Mouse (Mus musculus) mouse embryonic stem cell (cell line): ENCODE data around the gene Gne.

Experiments
- in situ Hi-C, 2 experiments: fragments of 300-500 bp; cut with MboI; formaldehyde crosslinking; loops; 1 replicate in 1 of 2; 3 replicates in 1 of 2; pipeline ENCODE4 v1.14.3; 2019 to 2020; ENCODE audit warnings: low sequenced_read_pairs in 2 of 2, low pct_unique_long_range_greater_than_20kb in 1 of 2, mixed read lengths in 1 of 2; ENCODE audit not compliant: unreplicated experiment in 1 of 2

Gne gene

DNA sequence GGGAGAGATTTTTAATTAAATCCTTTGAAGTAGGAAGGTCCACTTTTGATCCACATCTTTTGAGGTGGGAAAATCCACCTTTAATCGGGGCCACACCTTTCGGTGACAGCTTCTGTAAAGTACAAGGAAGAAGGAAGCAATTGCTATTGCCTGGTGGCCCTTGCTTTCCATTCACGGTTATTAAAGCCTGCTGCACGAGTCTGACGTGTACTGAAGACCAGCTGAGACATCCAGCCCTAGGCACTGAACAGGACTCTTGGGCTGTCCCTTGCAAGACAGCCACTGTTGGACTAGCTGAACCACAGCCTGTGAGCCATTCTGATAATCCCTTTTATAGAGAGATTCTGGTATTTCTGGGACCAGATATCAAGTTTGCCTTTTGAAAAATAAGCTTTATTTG lies 47.5 kb downstream of the Gne start:
- in situ Hi-C loops: no loop called here

DNA sequence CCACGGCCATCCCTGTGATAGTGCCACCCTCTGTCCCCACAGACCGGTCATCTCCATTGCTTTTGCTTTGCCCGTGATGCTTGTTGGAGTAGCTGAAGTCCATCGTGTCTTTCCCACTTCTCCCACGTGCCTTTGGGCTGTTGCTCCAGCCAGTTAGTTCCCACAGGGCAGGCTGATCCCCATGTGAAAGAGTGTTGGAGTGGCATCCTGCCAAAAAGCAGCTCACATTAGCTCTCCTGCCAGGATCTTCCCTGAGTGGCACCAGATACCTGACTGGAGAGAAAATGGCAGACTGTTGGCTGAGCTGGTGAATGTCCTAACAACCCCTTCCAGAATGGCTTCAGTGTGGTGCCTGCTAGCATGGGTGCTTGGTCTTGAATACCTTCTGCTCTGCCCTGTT lies 52.5 kb downstream of the Gne start:
- in situ Hi-C loops: no loop called here

DNA sequence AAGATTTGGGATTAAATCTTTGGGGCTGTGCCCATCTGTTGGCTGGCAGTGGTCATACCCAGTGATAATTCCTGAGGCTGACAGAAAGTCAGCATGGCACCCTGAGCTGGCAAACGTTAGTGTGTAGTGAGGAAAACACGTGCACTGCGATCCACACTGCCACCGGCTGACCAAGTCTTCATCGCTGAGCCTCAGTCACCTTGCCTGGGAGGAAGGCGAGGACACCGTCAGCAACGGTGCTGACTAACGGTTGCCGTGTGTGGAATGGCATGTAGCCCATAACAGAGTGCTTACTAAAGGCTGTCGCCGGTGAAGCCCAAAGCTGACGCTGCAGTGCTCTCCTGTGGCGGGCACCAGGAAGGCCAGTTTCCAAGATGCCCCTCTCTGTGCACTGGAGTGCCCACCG lies 54.3 kb downstream of the Gne start:
- in situ Hi-C loops: no loop called here

DNA sequence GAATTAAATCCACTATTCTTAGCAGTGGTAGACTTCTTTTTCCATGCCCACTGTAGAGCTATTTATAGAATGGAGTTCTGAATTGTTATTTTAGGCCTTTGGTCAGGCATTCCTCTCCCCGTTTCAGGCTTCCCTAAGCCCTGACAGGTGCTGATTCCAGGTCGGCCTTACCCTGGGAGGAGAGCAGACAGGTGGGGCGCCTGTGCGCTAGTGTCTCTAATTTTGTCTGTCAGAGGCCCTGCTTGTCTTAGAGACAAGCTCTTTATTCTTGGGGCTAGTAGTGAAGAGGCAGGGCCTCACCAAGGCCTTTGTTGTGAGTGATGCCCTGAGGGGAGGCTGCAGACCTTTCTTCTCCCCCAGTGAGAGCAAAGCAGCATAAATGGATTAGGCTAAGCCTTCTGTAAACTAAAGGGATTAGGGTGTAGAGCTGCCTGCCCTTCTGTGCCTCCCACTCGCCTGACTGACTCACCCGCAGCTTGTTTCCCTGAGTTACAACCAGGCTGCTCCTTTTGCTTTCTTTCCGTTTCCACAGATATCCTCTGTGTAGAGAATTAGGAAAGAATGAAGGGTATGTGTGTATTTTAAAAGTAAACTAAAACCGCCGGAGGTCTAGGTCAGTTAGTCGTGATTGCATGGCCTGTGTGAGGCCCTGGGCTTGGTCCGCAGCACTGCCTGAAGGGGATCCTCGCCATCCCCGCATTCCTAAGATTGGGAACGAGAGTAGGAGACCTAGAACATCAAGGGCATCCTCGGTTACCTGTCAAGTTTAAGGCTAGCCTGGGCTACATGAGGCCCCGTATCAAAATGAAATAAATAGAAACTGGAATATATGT lies 55.5 kb downstream of the Gne start:
- in situ Hi-C loops: no loop called here

DNA sequence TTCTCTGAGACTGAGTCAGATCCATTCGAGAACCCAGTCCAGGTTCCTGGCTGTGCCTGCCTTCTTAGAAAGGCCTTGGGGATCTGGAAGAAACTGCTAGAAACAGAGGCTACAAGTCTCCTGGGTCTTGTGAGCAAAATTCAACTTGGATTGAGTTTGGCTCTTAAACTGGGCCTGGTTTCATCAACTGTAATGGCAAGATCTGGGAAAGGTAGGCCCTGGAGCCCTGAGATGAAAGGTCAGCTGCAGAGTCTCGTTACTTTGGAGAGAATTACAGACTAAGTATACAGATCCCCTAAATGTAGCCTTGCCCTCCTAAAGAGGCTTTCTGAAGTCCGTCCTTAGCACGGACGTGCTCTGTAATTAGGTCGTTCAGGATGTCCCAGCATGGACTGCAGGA lies 58.4 kb downstream of the Gne start:
- in situ Hi-C loops: no loop called here

DNA sequence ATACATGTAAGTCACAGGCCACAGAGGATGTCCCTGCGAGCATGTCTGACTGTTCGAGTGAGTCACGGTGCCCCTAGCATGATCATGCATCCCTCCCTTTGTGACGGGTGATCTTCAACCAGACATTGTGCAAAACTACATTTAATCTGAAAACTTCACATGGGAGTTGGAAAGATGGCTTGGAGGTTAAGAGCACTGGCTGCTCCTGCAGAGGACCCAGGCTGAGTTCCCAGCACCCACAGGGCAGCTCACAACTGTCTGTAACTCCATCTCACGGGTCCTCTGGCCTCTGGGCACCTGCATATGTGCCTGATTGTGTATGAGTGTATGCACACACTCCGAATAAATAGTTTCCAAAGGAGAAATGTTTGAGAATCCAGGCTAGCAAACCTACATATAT lies 59.7 kb downstream of the Gne start:
- in situ Hi-C loops: no loop called here

DNA sequence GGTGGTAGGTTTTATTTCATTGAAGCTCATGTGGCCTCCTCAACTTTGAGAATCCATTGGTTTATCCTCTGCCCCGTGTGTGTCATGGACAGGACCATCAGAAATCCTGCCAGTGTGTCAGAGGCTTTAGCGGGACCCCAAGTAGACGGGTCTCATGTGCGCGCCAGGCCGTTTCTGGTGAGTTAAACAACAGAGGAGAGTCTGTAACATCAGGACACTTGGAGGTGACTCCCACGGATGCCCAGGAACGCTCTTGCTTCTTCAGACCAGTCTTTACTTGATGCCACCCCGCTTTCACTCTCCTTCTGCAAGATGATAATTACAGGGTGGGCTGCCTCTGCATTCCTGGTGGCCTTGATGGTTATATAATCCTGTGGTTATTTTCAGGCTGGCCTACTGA lies 60.3 kb downstream of the Gne start:
- in situ Hi-C loops: no loop called here

DNA sequence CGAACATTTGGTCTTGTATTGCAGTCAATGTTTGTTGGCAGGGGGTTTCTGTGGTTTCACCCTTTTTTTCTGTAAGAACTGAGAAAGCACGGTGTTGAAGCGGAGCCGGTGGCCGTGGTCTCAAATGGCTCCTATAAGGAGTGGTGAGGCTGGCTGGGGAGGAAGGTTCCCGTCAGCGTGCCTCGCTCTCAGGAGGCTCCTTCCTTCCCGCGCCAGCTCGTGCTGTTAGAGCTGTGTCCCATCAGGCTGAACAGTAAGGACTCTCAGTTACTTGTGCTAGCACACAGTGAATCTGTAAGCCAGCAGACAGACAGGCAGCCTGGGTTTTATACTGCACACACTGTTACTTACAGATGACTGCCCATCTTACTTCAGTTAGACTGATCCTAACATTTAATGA lies 61.2 kb downstream of the Gne start:
- in situ Hi-C loops: no loop called here

DNA sequence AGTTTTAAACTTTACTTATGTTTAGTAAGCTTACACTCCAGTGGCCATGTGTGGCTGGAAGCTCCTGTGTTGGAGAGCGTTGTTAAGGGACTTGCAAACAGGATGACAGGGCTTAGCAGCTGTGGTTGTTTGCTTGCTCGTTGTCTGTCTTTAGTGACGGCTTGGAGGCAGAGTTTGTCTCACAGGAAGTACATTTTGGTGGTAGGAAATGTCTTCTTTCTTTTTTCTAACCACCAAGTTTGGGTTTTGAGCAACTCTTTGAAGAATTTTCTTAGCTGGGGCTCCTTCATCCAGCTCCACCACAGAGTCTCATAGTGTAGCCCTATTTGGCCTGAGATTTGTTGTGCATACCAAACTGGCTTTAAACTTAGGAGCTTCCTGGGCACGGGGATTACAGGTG lies 61.7 kb downstream of the Gne start:
- in situ Hi-C loops: no loop called here

DNA sequence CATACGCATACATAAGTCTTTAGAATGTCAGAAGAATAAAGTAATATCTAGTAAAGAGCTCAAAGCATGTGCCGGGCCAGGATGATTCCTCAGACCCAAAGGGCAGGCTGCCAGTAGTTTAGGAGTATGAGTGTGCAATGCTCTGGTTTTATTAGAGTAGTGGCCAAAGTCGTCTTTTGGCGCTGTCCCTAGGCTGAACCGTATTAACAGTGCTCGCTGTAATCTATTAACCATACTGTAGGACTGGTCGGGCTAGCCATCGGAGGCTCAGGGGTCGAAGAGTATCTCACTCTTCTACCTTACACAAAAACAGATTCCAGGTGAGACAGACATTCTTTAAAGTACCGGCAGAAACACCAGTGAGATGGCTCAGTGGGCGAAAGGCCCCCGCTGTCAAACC lies 67.2 kb downstream of the Gne start:
- in situ Hi-C loops: no loop called here

DNA sequence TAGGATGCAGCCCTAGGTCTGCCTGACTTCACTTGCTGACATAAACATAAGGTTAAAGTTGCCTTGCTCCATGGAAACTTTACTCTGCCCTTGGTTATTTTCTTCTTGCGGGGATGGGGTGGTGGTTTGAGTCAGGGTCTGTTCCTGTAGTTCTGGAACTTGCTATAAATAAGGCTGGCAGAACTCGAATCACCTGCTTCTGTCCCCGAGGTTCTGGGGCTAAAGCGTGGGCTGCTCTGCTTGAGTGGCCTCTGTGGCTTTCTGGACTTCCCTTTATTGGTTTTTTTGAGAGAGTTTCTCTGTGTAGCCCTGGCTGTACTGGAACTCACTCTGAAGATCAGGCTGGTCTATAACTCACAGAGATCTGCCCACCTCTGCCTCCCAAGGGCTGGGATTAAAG lies 67.9 kb downstream of the Gne start:
- in situ Hi-C loops: no loop called here

DNA sequence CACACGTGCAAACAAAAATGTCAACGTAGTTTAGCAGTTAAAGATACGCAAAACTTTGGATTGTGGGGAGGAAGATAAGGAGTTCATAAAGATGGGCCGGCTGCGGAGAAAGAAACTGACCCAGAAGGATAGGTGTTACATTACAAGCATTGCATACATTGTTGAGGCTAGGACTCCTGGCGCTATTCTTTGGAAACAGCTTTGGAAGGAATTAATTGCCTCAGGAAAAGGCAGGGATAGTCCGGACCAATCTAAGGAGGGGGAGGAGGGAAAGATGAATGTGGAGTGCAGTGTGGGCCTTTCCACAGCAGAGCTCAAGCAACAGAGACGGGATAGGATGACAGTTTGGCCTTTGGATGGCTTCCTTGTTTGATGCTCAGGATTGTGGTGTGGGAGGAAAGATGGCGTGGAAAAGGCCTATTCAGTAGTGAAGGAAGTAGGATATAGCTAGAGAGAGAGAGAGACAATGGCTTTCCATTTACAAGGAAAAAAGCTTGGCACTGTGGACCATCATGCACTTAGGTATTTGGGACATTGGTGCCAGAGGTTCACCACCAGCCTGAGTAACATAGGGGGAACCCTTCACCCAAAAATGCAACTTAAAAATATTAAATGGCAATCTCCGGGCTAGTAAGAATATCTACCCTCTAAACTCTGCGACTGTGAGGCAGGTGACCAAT lies 70.4 kb downstream of the Gne start:
- in situ Hi-C loops: no loop called here

DNA sequence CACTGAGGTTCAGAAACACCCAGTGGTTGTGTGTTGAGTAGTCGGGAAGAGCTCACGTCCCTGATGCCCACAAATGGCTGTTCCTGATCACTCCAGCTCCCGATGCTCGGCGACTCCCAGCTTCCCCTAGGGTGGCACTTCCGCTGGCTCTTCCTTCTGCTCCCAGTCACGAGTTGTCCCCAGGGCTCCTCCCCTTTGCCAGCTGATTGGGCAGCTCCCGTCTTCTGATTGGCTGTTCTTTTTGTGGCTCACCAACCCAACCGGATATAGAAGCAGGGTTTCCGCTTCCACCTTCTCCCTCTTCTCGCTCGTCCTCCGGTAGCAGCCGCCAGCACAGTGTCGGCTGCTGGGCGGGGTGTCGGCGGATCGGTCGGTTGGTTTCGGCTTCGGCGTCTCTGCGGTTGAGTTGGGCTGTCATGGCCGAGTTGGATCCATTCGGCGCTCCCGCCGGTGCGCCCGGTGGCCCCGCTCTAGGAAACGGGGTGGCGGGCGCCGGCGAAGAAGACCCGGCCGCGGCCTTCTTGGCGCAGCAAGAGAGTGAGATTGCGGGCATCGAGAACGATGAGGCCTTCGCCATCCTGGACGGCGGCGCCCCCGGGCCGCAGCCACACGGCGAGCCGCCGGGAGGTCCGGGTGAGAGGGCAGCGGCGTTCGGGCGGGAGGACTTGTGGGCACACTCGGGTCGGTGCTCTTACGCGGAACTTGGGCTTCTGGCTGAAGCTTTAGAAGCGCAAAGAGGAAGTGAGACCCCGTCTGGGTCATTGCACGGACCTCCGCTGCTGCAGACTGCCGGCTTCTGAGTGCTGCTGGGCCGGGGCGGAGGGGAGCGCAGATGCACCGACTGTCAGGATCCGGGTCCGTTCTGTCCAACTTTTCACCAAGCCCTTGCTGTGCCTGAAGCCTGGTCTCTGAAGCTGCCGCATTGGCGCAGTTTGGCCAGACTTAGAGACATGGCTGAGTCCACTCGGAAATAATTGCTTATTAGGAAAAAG lies 71.3 kb downstream of the Gne start:
- in situ Hi-C loops: no loop called here

DNA sequence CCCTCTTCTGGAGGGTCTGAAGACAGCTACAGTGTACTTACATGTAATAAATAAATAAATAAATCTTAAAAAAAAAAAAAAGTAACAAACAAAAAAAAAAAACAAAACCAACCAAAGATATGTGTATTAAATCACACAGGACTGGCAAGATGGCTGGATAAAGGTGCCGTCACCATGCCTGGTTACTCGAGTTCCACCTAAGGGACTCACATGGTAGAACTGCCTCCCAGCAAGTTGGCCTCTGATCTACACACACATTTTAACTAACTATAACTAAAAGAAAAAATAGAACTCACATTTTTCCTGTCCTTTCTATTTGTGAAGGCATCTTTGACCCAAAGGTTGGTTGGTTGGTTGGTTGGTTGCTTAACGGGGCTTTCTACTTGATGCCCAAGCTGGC lies 72.2 kb downstream of the Gne start:
- in situ Hi-C loops: no loop called here

DNA sequence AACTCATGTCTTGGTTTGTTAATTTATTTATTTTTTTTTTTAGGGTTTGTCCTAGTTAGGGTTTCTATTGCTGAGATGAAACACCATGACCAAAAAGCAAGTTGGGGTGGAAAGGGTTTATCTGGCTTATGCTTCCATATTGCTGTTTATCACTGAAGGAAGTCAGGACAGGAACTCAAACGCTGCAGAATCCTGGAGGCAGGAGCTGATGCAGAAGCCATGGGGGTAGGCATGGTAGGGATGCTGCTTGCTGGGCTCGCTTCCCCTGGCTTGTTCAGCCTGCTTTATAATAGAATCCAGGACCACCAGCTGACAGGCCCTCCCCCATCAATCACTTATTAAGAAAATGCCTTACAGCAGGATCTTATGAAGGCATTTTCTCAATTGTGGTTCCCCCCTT lies 73.1 kb downstream of the Gne start:
- in situ Hi-C loops: no loop called here

DNA sequence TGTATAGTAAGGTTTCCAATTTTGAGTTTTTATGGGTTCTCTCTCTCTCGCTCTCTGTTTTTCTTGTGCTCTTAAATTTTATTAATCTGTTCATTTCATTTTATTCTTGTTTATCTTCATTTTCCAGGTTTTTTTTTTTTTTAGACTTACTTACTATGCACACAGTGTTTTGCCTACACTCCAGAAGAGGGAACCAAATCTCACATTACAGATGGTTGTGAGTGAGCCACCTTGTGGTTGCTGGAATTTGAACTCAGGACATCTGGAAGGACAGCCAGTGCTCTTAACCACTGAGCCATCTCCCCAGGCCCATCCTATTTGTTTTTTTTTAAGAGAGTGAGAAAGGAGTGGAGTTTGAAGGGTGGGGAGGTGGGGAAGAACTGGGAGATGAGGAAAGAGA lies 73.8 kb downstream of the Gne start:
- in situ Hi-C loops: no loop called here

DNA sequence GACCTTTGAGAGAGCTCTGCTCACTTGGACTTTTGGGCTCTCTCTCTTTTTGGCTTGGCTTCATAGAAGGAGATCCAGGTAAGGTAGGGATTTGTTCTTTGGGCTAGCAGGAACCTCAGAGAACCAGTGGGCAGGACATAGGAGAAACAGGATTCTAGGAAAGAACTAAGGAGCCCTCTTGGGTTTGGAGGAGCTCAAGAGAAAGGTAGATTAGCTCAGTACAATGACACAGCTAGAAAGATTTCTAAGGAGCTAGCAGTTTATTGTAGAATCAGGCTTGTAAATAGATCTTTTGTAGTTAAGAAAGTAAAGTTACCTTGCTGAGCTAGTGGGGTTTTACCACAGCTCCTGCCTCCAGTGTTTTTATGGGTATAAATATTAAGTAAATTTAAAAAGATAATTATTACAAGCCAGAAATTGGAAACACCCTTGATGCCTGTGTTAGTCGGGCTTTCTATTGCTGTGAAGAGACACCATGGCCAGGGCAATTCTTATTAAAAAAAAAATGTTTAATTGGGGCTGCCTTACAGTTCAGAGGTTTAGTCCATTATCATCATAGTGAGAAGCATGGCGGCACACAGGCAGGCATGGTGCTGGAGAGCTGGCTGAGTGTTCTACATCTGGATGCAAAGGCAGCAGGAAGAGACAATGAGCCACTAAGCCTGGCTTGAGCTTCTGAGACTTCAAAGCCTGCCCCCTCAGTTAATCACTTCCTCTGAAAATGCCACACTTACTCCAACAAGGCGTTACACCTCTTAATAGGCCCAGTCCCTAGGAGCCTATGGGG lies 79.2 kb downstream of the Gne start:
- in situ Hi-C loops: no loop called here

DNA sequence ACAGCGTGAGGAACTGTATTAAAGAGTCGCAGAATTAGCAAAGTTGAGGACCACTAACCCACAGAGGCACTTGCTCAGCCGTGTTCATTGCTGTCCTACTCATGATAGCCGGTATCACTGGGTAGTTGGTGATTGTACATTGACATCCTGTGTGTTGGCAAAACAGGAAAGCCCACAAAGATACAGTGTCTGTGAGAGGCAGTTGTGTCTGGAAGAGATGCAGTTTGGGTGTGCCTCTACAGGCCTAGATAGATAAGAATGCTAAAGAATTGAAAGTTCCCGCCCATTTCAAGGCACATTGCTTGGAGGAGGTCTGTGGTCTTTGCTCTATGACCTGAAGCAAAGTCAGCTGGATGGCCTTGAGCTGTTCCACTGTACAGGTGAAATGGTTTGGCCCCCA lies 79.9 kb downstream of the Gne start, which contains the start of gene Clta:
Gene Clta (plus strand): TSS at position 327 of the 400 bp plus-strand sequence.
- in situ Hi-C loops: no loop called here
